Mouse (Mus musculus): ENCODE measurements around the gene Sacs. TPM values are rescaled to one million over a fixed set of nuclear protein-coding genes. Genes with fewer than 3 reads are reported as not detected.
A peak's percentile ranks its signal among the peaks of the same experiment; 100 is the strongest.

The Sacs gene
- polyA plus RNA-seq, 1 experiment: 0.57 TPM

DNA sequence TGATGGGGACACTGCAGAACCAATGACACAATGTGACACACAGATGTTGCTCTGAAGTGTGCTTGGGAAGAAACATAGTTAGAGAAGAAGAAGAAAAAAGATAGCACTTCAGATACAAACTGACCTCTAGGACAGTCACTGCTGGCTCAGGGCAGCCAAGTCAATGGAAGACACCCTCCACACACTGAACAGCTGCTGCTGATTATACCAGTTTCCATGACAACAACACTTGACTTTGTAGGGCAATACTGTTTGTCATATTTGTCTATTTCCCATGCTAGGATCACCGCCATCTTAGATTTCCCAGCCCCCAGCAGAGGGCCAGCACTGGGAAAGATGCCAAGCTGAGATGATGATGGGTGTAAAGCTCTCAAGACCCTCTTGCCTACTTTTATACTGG is 22.7 kb downstream of the Sacs start:
- no peak for DNase-seq (ENCODE audit: low read depth)

DNA sequence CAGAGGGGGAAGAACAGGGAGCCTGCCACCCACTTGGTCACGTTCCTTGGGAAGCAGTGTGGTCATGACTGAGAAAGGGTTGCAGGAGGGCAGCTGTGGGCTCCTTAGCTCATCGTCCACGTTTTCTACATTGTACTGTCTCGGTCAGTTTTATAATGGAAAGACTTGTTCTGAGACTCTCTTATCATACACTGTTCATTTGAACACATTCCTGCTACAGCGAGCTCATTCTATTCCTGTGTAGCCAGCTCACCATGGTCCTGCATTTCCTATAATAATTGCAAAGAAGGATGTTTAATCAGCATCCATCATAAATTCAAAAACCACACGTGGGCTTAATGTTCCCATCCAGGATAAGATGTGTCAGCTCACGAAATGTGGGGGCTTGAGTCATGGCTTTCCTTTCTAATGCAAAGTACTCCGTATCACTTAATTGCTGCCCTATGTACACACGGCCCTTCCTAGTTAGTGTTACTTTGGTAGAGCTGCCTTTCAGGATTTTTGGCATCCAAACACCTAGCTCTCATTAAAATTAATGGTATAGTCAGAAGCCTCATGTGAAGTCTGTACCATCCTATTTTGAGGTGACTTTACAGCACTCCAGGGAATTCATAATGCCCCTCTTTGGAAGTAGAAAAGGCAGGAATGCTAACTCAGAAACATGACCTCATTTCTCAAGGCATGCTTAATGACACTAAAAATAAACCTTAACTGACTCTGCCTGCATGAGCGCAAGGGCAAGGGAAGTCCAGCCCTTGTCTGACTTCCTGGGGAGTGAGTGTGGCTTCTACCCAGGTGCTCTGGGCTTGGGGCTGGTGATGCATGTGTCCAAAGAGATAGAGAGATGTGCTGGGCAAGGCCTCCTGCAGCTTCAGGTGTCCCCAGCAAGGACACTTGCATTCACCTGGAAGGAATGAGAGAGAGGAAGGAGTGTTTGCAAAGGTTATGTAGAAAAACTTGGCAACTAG is 23.4 kb downstream of the Sacs start:
- no peak for DNase-seq (ENCODE audit: low read depth)

DNA sequence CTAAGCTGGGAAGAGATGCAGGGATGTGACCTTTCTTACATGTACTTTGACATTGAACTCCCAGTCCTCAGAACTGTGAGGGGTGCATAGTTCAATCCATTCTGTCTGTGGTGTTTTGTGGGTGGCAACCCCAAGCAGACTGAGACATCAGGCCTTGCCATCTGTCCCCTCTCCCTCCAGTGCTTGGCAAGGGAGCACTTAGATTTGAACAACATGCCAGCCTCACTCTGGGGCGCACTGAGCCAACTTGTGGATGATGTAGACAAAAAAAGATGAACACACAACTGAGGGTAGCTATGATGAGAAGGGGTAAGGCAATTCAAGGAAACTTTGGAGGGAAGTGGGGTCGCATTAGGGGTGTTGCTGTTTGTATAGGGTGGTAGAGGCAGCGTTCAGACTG is 26.2 kb downstream of the Sacs start:
- DNase-seq (ENCODE audit: low read depth): no peak

DNA sequence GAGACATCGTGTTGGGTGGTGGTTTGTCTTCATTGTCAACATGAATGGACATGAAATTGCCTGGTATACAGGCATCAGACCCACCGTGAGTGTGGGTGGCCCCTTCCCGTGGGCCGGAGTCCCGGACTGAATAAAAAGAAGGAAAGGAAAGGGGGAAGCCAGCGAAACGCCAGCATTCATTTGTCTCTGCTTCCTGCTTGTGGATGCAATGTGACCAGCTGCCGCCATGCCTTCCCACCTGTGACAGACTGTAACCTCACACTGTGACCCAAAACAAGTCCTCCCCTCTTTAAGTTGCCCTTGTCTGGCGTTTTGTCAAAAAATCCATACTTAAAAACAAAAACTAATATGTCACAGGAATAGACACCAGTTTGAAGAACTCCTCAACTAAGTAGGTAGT is 27.7 kb downstream of the Sacs start:
- no peak for DNase-seq (ENCODE audit: low read depth)

DNA sequence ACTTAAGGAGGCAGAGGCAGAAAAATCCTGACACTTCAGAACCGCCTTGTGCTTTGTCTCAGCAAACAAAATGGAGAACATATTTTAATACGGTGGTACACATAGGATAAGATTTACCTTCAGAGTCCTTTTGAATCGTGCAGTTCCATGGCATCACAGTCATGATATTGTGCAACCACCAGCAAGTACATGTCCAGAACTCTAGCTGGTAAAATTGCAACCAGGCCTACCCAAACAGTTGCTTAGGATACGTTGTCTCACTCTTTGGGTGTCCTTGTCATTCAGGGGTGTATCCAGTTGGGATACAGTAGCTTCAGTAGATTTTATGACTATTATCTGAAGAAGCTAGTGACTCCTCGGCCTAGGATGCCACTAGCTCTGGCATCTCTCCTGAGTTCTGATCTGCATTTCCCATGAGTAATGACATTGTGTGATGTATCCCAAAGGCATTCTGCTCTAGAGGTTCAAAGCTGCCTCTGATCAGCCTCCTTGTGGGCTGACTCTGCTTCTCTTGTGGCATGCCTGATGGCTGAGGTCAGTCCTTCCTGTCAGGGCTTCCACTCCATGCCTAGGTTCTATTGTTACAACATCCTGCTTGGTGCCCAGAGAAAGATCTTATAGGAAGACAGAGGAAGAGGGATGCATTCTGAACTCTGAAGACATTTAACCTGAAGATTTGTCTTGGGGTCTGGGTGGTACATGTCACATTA is 33.2 kb downstream of the Sacs start:
- no peak for DNase-seq (ENCODE audit: low read depth)

DNA sequence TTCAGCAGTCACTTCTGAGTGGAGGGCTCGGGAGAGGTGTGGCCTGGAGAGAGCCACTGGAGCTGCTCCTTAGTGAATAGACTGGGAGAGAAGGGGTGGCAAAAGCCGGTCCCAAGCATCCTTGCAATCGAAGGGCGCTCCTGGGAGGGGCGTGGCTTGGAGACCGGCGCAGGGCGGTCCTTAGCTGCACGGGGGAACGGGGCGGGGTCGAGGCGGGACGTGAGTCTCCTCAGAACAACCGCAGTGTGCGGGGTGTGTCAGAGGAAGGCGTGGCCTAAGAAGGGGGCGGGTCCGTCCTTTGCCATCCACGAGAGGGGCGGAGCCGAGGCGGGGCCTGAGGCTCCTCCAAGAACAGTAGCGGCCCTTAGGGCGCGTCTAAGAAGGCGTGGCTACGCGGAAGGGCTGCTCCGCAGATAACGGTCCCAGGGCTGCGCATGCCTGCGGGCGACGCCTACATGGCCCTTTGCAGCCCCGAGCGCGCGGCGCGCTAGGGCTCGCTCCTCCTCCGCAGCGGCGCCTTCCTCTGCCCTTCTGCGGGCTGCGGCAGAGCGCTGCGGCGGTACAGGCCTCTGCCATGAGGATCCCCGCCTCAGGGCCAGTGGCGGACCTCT is 34.4 kb downstream of the Sacs start:
- peak; percentile 33 for DNase-seq (ENCODE audit: low read depth)

DNA sequence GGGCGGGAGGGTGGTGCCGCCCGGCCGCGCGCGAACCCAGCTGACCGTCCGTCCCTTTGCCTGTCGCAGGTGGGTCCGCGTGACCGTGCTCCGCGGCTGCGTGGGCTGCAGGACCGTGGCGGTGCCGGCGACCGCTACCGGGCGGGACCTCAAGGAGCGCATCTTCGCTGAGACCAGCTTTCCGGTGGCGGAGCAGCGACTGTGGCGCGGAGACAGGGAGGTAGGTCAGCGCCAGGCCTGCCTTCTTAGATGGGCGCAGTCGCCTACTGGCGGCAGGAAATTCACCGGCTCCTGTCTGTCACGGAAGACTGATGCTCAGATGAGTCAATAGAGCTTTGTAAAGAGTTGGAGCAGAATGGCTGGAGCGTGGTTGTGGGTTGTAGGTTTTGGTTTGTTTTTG is 35.0 kb downstream of the Sacs start:
- DNase-seq (ENCODE audit: low read depth): no peak

DNA sequence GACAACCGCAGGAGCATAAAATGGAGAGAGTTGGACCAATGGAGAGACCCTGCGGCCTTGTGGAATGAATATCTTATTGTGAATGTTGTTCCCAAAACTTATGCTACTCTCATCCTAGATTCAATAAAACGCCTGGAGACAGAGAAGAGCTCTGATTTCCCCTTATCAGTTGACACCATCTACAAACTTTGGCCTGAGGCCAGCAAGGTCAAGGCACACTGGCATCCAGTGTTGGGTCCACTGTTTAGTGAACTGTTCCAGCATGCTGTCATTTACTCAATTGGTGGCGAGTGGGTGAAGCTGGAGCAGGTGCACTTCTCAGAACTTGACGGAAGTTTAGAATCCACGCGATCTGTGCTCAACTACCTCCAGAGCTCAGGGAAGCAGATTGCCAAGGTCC is 53.6 kb downstream of the Sacs start:
- no peak for DNase-seq (ENCODE audit: low read depth)

DNA sequence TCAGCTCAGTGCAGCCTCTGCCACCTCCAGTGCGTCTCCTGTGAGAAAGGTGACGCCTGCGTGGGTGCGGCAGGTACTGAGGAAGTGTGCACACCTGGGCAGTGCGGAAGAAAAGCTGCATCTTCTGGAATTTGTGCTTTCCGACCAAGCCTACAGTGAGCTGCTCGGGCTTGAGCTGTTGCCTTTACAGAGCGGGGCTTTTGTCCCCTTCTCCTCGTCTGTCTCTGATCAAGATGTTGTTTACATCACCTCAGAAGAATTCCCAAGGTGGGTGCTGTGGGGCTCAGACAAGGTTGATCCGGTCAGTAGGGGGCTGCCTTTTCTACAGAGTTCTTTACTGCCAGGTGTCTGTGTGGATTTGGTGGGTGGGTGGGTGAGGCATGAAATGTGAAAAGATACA is 54.1 kb downstream of the Sacs start:
- DNase-seq (ENCODE audit: low read depth): peak; percentile 5

DNA sequence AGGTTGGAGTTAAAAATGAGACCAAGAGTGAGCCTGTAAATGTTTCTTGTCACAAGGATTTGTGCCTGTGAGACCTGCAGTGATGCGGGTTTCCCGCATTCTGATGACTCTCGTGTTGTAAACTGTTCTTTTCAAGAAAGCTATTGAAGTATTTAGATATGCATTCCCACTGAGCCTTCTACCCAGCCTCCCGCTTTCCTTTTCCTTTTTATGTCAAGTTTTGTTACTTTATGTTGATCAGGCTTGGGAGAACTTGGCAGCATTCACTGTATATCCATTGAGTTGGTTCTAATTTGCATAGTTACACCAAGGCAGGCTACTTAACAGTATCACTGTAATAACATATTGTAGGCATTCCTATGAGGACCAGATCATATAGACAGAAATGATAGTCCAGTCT is 56.2 kb downstream of the Sacs start:
- no peak for DNase-seq (ENCODE audit: low read depth)

DNA sequence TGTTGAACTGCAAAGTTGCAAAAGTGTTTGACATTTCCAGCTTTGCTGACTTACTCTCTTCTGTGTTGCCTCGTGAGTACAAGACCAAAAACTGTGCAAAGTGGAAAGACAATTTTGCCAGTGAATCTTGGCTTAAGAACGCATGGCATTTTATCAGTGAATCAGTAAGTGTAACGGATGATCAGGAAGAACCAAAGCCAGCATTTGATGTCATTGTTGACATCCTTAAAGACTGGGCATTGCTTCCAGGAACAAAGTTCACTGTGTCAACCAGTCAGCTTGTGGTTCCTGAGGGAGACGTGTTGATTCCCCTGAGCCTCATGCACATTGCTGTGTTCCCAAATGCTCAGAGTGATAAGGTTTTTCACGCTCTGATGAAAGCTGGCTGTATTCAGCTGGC is 71.9 kb downstream of the Sacs start:
- DNase-seq (ENCODE audit: low read depth): no peak

DNA sequence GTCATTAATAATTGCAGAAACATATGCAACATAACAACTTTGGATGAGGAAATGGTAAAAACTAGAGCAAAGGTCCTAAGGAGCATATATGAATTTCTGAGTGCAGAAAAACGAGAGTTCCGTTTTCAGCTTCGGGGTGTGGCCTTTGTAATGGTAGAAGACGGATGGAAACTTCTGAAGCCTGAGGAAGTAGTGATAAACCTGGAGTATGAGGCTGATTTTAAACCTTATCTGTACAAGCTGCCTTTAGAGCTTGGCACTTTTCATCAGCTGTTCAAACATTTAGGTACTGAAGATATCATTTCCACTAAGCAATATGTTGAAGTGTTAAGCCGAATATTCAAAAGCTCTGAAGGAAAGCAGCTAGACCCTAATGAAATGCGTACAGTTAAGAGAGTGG is 73.5 kb downstream of the Sacs start:
- DNase-seq (ENCODE audit: low read depth): no peak

DNA sequence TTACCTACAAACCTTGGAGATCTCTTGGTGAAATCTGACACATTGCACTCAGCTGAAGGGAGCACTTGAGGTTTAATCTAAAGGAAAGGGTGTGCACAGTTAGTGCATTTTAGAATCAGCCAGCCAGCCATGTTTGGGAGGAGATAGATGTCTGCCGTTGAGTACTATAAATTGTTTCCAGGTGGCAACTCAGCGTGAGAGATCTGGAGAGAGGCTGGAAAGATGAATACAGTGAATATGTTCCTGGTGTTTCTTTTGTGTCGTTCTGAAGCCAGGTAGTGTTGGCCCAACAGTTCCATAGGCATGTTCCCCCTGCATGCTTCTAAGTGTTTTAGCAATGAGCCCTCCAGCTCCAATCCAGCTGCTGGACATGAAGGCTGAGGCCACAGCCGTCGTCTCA is 82.9 kb downstream of the Sacs start:
- DNase-seq (ENCODE audit: low read depth): no peak

DNA sequence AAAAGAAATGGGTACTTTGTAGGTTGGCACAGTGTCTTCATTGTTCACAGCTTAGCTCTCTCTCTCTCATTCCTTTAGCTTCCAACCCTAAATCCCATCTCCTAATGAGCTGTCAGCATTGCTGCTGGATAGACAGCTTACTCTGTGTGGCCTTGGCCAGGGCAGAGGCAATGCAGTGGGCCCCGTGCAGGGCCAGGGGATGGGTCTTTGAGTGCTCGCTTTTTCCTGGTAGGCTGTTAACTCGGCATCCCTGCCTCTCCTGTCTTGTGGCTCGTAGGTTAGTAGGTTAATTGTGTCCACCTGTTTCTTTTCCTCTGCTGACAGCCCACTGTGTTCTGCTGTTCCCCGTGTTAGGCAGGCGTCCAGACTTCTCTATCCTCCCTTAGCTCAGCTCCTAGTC is 84.2 kb downstream of the Sacs start:
- no peak for DNase-seq (ENCODE audit: low read depth)

DNA sequence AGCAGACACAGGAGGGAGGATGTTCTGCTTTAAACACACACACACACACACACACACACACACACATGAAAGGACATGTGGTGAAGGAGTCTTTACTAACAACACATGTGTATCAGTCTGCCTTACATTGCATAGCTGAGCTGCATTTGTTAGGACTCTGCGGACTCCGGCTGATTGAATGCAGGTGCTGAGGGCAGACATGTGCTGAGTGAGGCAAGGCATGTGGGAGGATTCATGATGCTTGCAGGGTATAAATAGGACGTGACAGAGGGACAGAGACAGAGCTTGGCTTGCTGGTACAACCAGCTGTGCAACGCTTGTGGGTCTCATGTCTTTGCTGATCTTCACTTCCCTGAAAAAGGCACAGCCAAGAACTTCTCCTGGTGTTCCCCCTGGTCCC is 85.5 kb downstream of the Sacs start:
- DNase-seq (ENCODE audit: low read depth): no peak

DNA sequence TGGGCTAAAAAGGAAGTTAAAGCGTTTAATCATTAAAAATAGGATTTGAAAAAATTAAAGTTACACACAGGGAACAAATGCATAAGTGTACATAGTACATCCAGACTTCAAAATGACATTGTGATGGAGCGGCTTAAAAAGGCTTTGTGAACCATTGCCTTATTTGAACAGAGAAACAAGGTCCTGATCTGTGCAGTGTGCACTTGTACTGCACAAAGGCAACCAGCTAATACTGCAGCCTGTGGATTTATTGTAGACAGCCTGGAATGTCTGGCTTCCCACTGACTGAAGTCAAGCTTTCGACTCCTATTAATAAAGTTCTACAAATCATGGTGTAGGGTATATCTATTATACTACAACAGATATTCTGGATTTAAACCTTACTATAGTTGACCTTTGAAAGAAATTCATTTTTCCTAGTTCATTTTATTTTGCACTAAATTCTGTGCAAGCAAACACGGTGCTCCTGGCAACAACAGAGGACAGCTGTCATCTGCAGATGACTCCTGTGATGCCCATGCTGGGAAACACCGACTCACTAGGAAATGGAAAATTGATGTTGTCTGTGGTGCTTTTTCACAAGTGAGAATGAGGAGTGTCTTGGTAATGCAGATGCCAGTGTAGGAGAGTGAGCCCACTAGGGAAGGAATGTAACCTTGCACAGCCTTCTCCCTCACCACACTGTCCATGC is 86.3 kb downstream of the Sacs start:
- no peak for DNase-seq (ENCODE audit: low read depth)

DNA sequence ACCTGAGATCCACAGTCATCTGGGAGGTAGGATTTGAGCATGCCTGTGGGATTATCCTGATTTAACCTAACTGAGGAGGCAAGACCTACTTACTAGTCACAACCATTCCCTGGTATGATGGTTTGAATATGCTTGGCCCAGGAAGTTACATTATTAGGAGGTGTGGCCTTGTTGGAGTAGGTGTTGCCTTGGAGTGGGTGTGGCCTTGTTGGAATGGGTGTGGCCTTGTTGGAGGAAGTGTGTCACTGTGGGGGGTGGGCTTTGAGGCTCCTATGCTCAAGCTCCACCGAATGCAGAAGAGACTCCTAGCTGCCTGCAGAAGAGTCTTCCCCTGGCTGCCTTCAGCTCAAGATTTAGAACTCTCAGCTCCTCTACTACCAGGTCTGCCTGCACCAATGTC is 87.9 kb downstream of the Sacs start:
- no peak for DNase-seq (ENCODE audit: low read depth)

DNA sequence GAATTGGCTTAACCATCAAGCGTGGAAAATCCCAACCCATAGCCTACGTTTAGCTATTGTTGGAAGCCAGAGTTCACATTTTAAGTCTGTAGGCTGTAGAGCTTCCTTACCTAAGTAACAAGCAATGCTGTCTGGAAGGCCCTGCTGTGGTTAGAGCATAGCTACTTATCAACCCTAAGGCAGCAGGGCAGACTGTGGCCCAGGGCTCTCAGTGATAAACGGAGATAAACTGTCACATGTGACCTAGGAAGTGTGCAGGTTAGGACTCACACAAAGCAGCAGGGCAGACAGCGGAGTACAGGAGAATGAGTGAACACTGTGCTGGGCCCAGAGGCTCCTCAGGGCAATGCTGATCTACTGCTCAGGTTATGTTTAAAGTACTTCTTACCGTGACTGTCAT is 91.5 kb downstream of the Sacs start:
- DNase-seq (ENCODE audit: low read depth): no peak

DNA sequence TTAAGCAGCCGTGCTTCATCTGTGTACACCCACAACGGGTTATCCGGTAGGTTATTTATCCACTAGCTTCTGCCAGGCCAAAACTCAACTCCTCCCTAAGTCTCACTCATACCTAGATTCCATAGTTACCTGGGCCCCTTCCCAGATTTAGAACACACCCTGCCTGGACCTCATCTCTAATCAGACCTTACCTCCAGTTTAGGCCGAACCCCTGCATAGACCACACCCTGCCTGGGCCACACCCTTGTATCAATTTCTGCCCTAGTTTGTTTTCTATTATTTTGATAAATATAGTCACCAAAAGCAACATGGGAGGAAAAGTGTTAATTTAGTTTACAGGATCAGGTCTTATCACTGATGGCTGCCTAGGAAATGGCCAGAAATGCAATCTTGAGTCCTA is 91.9 kb downstream of the Sacs start:
- no peak for DNase-seq (ENCODE audit: low read depth)

DNA sequence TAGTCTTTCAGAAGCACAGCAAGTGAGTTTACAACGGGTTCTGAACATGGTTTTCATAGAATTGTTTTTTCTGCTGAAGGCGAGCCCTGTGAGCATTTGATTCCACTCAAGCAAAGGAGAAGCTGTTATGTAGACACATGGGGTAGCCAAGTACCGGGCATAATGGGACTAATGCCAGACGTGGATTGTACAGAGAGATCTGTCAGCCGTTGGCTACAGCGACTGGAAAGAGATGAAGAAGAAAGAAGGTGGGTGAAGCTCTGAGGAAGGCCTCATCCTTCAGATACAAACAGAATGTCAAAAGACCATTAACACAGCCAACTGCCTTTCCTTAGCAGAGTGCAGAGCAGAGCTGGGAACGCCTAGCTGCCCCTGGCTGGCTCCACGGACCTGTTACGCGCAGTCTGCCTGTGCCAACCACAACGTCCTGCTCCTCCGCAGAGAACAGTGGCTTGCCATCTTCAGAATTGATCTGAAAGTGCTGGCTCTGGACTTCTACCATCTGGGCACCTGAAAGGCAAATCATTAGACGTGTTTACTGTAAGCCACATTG is 93.8 kb downstream of the Sacs start:
- DNase-seq (ENCODE audit: low read depth): no peak

DNA sequence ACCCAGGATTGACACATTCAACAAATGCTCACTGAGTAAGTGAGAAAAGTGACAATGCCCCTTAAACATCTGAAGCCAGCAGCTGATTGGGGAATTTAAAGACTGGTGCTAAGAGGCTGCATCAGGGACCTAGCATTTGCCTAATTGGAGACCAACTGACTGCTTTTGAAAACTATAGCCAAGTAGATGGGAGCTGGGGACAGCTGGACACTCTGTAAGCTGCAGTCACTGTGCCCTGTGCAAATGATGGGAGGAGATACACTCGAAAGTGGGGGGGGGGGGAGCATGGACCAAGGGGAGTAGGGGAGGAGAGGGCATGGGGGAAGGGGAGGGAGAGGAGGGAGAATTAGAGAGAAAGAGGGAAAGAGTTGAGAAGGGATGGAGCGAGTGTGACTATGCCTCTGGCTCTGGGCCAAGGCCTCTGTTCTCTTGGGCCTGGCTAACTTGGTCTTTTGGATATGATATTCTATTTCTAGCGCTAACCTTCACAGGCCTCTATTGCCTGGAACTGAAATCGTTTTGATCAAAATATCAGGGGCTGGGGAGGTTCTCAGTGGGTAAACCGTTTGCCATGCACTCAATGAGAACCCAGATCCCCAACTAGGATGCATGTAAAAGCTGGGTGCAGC is 97.7 kb downstream of the Sacs start:
- no peak for DNase-seq (ENCODE audit: low read depth)
